Mouse (Mus musculus): ENCODE data around the gene A630076J17Rik. TPM values are rescaled to one million over a fixed set of nuclear protein-coding genes. Genes with fewer than 3 reads are reported as not detected.
A peak's percentile ranks its signal among the peaks of the same experiment; 100 is the strongest.

The A630076J17Rik gene
- polyA plus RNA-seq, 1 experiment from 2014 or later = 0.40 TPM

DNA sequence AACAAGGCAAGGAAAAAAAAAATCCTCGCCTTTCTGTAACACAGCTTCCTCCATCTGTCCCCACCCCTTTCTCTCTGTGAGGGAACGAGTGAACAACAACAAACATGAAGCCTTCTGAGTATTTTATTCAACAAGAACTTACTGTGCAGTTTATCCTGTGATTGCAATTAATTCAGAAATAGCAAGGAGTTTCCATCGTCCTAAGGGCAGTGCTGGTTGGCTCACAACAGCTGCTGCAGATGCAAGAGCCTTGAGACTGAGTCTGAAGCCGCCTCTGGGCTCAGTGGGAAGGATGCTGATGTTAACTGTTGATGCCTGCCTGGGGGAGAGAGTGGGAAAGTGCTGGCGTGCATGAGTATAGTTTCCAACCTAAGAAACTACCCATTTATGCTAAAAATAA is 27.5 kb downstream of the A630076J17Rik start:
- Histone ChIP-seq H3K27ac (replicated peaks) (peak overlapping the region; percentile 5; the same call in 1 of the 2 replicates), H3K9ac (no peak overlapping the region), H3K27me3 (no peaks in the 10 kb centered on the region), H3K4me1 (replicated peaks) (peaks cover 28% of the 10 kb centered on the region), H3K4me2 (no peak overlapping the region), H3K4me3 (no peak overlapping the region), H3K36me3 (no peaks in the 10 kb centered on the region), H3K9me3 (no peaks in the 10 kb centered on the region)
- no peak for ATAC-seq (ENCODE audit: low FRiP score, low read depth)
- whole genome bisulfite sequencing = 47% methylated on average over 5 of the region's 5 CpGs

DNA sequence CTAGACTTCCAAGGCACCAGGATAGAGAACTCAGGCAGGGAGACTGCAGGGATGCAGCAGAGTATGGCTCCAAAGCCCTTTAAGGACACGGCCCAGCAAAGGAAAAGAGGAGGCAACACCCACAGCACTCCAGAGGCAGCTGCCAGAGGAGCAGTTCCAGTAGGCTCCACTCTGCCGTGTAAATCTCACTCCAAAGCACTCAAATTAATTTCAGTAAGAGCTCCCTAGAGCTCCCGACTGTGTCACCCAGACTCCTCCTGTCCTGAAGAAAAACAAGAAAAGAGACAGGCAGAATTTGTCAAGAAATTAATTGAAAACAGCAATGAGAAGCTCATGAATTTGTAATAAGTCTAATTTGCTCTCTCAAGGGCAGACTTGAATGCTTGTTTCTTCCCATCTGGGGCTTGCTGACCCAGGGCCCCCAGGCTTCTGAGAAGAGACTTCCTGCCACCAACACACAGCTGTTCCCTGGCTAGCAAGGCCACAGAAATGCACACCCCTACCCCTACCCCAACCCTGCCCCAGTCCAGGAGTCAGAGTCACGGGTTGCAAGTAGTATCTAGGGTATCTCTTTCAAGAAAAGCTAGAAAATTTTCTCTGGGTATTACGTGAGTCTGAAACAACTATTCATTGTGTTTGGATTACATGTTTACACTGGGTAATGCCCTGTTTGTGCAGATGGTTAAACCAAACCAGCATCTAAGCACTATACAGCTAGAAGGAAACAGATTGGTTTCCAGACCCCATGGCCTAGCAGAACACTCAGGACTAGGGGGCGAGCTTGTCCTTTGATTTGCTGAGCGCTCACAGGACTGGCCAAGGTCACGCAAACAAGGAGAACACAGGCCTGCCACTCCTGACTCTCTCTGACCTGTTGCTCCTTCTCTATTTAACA is 30.8 kb downstream of the A630076J17Rik start:
- Histone ChIP-seq H3K9ac (no peak overlapping the region), H3K27ac (replicated peaks) (peak overlapping the region; percentile 59; the same call in 1 of the 2 replicates), H3K4me3 (no peak overlapping the region), H3K9me3 (no peaks in the 10 kb centered on the region), H3K4me2 (no peak overlapping the region), H3K36me3 (no peaks in the 10 kb centered on the region), H3K4me1 (replicated peaks) (peaks cover 28% of the 10 kb centered on the region), H3K27me3 (no peaks in the 10 kb centered on the region)
- WGBS = 31% methylated on average over 8 of the region's 8 CpGs
- ATAC-seq (ENCODE audit: low FRiP score, low read depth) = peak; percentile 63

GRCm38 (mm10) chr3:107261851-107262165 is 31.4 kb downstream of the A630076J17Rik start:
- H3K4me2 ChIP-seq = no peak overlapping the region
- WGBS = 19% methylated on average over 7 of the region's 7 CpGs
- no peaks in the 10 kb centered on the region for H3K9me3 ChIP-seq
- H3K4me1 ChIP-seq (replicated peaks) = peaks cover 23% of the 10 kb centered on the region
- H3K27ac ChIP-seq (replicated peaks) = no peak overlapping the region
- no peak overlapping the region for H3K9ac ChIP-seq
- no peaks in the 10 kb centered on the region for H3K36me3 ChIP-seq
- no peak overlapping the region for H3K4me3 ChIP-seq
- ATAC-seq (ENCODE audit: low FRiP score, low read depth) = peak; percentile 31; the same call in 1 of the 2 replicates
- H3K27me3 ChIP-seq = no peaks in the 10 kb centered on the region

- Histone ChIP-seq H3K4me2 (no peak overlapping the region), H3K4me1 (replicated peaks) (peaks cover 1% of the 10 kb centered on the region), H3K4me3 (no peak overlapping the region), H3K27ac (replicated peaks) (no peak overlapping the region), H3K36me3 (no peaks in the 10 kb centered on the region), H3K27me3 (no peaks in the 10 kb centered on the region), H3K9ac (no peak overlapping the region), H3K9me3 (no peaks in the 10 kb centered on the region)
- no peak for ATAC-seq (ENCODE audit: low FRiP score, low read depth)
- 70% methylated on average over 2 of the region's 2 CpGs for WGBS
Measured at GRCm38 (mm10) chr3:107266814-107267345, 36.5 kb downstream of the A630076J17Rik start.

- Histone ChIP-seq H3K4me2 (no peak overlapping the region), H3K4me1 (replicated peaks) (no peaks in the 10 kb centered on the region), H3K9me3 (no peaks in the 10 kb centered on the region), H3K27ac (replicated peaks) (no peak overlapping the region), H3K36me3 (no peaks in the 10 kb centered on the region), H3K27me3 (no peaks in the 10 kb centered on the region), H3K4me3 (no peak overlapping the region), H3K9ac (no peak overlapping the region)
- WGBS = 92% methylated on average over 3 of the region's 3 CpGs
- no peak for ATAC-seq (ENCODE audit: low FRiP score, low read depth)
Measured at GRCm38 (mm10) chr3:107272433-107272832, 42.0 kb downstream of the A630076J17Rik start.

DNA sequence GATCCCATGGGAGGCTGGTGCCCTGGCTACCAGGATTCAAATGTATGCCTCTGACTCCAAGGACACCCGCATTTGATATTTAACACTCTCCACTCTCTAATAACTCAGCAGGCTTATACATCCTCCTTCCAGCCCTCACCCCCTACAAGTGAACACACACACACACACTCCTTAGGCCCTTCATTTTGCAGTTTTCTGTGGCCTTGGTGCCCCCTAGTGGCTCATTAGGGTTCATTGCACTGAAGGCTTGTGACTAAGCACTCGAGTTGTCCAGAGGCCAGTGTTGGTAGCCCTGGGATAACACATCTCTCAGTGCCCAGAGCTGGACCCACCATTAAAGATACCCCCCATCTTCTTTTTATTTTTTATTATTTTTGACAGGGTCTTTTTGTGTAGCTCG is 43.4 kb downstream of the A630076J17Rik start:
- peak; percentile 83 for ATAC-seq (ENCODE audit: low FRiP score, low read depth)
- no peak overlapping the region for H3K9ac ChIP-seq
- no peaks in the 10 kb centered on the region for H3K9me3 ChIP-seq
- no peak overlapping the region for H3K27ac ChIP-seq (replicated peaks)
- H3K4me3 ChIP-seq = no peak overlapping the region
- no peaks in the 10 kb centered on the region for H3K36me3 ChIP-seq
- no peak overlapping the region for H3K4me2 ChIP-seq
- no peaks in the 10 kb centered on the region for H3K27me3 ChIP-seq
- 14% methylated on average over 3 of the region's 3 CpGs for WGBS
- H3K4me1 ChIP-seq (replicated peaks) = peaks cover 5% of the 10 kb centered on the region

DNA sequence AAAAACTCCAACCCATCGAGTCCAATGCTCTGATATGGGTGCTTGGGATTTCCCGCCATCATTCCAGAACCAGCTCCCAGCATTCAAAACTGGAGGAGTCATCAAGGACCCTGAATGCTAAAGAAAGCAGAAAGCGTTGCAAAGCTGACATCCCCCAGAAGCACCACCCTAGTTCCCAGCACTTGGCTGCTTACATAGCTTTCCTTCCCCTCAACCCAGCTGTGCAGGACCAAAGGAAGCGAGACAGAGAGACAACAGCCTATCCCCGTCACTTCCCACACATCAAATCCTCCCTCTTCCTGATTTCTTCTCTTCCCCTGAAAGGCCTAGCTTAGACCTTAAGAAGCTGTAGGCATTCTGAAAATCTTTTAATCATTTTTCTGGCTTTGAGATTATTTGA is 44.9 kb downstream of the A630076J17Rik start:
- no peaks in the 10 kb centered on the region for H3K27me3 ChIP-seq
- H3K4me3 ChIP-seq = no peak overlapping the region
- H3K27ac ChIP-seq (replicated peaks) = no peak overlapping the region
- H3K4me1 ChIP-seq (replicated peaks) = peaks cover 15% of the 10 kb centered on the region
- H3K4me2 ChIP-seq = no peak overlapping the region
- H3K36me3 ChIP-seq = no peaks in the 10 kb centered on the region
- H3K9me3 ChIP-seq = no peaks in the 10 kb centered on the region
- no peak for ATAC-seq (ENCODE audit: low FRiP score, low read depth)
- no peak overlapping the region for H3K9ac ChIP-seq
- WGBS = 64% methylated on average over 5 of the region's 5 CpGs

GRCm38 (mm10) chr3:107275996-107276395 is 45.6 kb downstream of the A630076J17Rik start:
- H3K27me3 ChIP-seq = no peaks in the 10 kb centered on the region
- H3K4me3 ChIP-seq = no peak overlapping the region
- H3K4me2 ChIP-seq = no peak overlapping the region
- ATAC-seq (ENCODE audit: low FRiP score, low read depth) = no peak
- peaks cover 16% of the 10 kb centered on the region for H3K4me1 ChIP-seq (replicated peaks)
- no peaks in the 10 kb centered on the region for H3K9me3 ChIP-seq
- H3K36me3 ChIP-seq = no peaks in the 10 kb centered on the region
- H3K27ac ChIP-seq (replicated peaks) = no peak overlapping the region
- 65% methylated on average over 4 of the region's 4 CpGs for WGBS
- H3K9ac ChIP-seq = no peak overlapping the region

DNA sequence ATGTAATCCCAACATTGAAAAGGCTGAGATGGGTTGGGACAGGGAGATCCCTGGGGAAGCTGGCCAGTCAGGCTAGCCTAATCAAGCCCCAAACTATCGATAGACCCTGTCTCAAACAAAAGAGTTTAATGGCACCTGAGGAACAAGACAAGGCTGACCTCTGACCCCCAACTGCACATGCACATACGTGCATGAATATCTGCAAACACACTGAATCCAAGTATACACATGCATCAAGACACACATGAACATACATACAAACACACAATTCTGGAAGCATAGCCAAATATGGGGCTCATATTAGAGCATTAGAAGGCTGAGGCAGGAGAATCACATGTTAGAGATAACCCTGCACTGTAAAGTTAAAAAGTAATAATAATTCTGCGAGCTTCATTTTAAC is 46.2 kb downstream of the A630076J17Rik start:
- H3K9ac ChIP-seq = no peak overlapping the region
- H3K27me3 ChIP-seq = no peaks in the 10 kb centered on the region
- 86% methylated on average over 3 of the region's 3 CpGs for WGBS
- H3K36me3 ChIP-seq = no peaks in the 10 kb centered on the region
- no peak overlapping the region for H3K27ac ChIP-seq (replicated peaks)
- peaks cover 16% of the 10 kb centered on the region for H3K4me1 ChIP-seq (replicated peaks)
- no peaks in the 10 kb centered on the region for H3K9me3 ChIP-seq
- H3K4me2 ChIP-seq = no peak overlapping the region
- ATAC-seq (ENCODE audit: low FRiP score, low read depth) = no peak
- H3K4me3 ChIP-seq = no peak overlapping the region

DNA sequence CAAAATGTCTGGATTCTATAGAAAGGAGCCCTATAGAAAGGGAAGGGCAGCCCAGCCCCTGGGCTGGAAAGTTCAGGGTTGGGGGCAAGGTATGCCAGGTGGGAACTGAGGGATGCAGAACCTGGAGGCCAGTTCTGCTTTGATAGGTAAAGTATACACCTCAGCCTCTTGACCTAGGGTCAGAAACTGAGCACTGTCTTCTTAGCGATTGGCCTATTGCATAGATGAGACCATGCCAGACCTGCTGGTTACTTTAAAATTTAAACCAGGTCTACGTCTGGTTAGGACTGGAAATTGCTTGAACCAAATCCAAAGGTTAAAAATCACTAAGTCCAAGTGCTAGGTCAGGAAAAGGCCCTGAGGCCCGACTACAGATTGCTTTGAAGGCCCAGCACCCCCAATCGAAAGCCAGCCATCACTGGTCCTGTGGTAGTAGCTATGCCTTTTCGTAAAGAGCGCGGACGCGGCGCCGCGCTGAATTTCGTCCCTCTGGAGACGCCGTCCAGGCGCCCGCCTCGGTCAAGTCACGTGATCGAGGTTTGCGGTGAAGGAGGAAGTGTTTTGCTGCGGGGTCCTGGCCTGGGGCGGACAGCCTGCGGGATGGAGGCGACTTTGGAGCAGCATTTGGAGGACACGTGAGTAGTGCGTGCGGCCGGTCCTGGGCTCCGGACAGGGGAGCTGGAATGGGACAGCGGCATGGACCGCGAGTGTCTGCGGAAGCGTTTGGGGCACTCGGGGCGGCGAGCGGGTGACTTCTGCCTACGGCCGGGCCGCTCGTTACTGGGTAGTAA is 48.3 kb downstream of the A630076J17Rik start, which contains the start of gene Lamtor5:
TSS of gene Lamtor5 (plus strand) at position 380 of the 791 bp plus-strand sequence.
- peak within 1 kb of the TSS; percentile 49 for H3K9ac ChIP-seq
- peak within 1 kb of the TSS; percentile 66 for H3K4me2 ChIP-seq
- peak; percentile 91 for ATAC-seq (ENCODE audit: low FRiP score, low read depth)
- H3K36me3 ChIP-seq = peaks cover 12% of the 10 kb centered on the region; the same call in 1 of the 2 replicates
- H3K4me1 ChIP-seq (replicated peaks) = peaks cover 16% of the 10 kb centered on the region
- WGBS = 3% methylated on average over 43 of the region's 43 CpGs
- H3K27me3 ChIP-seq = no peaks in the 10 kb centered on the region
- no peak within 1 kb of the TSS for H3K27ac ChIP-seq (replicated peaks)
- H3K4me3 ChIP-seq = peak within 1 kb of the TSS; percentile 60
- H3K9me3 ChIP-seq = no peaks in the 10 kb centered on the region

Measured in hindbrain, embryonic 15.5 days (tissue).